Mouse (Mus musculus) megakaryocyte-erythroid progenitor cell, adult 5-6 weeks (primary cell): ENCODE measurements around the gene Gpbar1. TPM values are rescaled to one million over a fixed set of nuclear protein-coding genes. Genes with fewer than 3 reads are reported as not detected.

Source experiments
- ATAC-seq: replicated peaks from 2 replicates; pipeline ENCODE4 v1.8.0; 2016; ENCODE audit warnings: mild to moderate bottlenecking, inconsistent platforms; ENCODE audit not compliant: severe bottlenecking, poor library complexity, low FRiP score, low TSS enrichment
- total RNA-seq, 2 experiments: library from RNA; stranded (forward) in 1 of 2; stranded (reverse) in 1 of 2; fragments of 200-1000, 215-1000 nt in 1 of 2; fragments of >200 nt in 1 of 2; fragmentation: Nextera tagmentation in 1 of 2; gene quantifications; 2 replicates each; pipeline ENCODE4 v1.2.3; 2014 to 2017

Gpbar1 gene
- total RNA-seq (2014; fragmentation: Nextera tagmentation) (1.0 TPM in 1 of 2 replicates, not detected in the other), total RNA-seq (2017) (not detected in 2 replicates)

- no peak for ATAC-seq
Measured at GRCm38 (mm10) chr1:74278538-74278937, at the start of gene Gpbar1. Gene Gpbar1 (plus strand): TSS chr1:74278550.

GRCm38 (mm10) chr1:74229942-74230341, 48.4 kb upstream of the Gpbar1 start:
- ATAC-seq: no peak

GRCm38 (mm10) chr1:74230992-74231391, 47.4 kb upstream of the Gpbar1 start:
- ATAC-seq: peak; percentile 67

GRCm38 (mm10) chr1:74235938-74236589, 42.3 kb upstream of the Gpbar1 start, which contains the start of gene Arpc2:
Gene Arpc2 (plus strand): TSS chr1:74236084.
- peak; percentile 62 for ATAC-seq

- ATAC-seq: peak; percentile 73
Measured at GRCm38 (mm10) chr1:74236590-74237317, 41.6 kb upstream of the Gpbar1 start.

GRCm38 (mm10) chr1:74237671-74238070, 40.7 kb upstream of the Gpbar1 start:
- no peak for ATAC-seq

- ATAC-seq: no peak
Measured at GRCm38 (mm10) chr1:74238136-74238535, 40.2 kb upstream of the Gpbar1 start.

- ATAC-seq: peak; percentile 35; the same call in 1 of the 2 replicates
Measured at GRCm38 (mm10) chr1:74239162-74239561, 39.2 kb upstream of the Gpbar1 start.

GRCm38 (mm10) chr1:74239618-74240017, 38.7 kb upstream of the Gpbar1 start:
- ATAC-seq: no peak

GRCm38 (mm10) chr1:74240311-74240710, 38.0 kb upstream of the Gpbar1 start:
- ATAC-seq: no peak

- no peak for ATAC-seq
Measured at GRCm38 (mm10) chr1:74240832-74241231, 37.5 kb upstream of the Gpbar1 start.

GRCm38 (mm10) chr1:74245525-74245924, 32.8 kb upstream of the Gpbar1 start:
- no peak for ATAC-seq

GRCm38 (mm10) chr1:74248799-74249198, 29.6 kb upstream of the Gpbar1 start:
- ATAC-seq: no peak; the same call in 1 of the 2 replicates

GRCm38 (mm10) chr1:74249331-74249980, 28.9 kb upstream of the Gpbar1 start:
- no peak for ATAC-seq

GRCm38 (mm10) chr1:74250096-74250495, 28.3 kb upstream of the Gpbar1 start:
- ATAC-seq: no peak

GRCm38 (mm10) chr1:74255704-74256345, 22.5 kb upstream of the Gpbar1 start:
- ATAC-seq: no peak

GRCm38 (mm10) chr1:74256782-74257181, 21.6 kb upstream of the Gpbar1 start:
- ATAC-seq: no peak

GRCm38 (mm10) chr1:74262510-74262909, 15.8 kb upstream of the Gpbar1 start:
- no peak for ATAC-seq

GRCm38 (mm10) chr1:74268750-74269149, 9.6 kb upstream of the Gpbar1 start:
- ATAC-seq: no peak

- no peak for ATAC-seq
Measured at GRCm38 (mm10) chr1:74271659-74272058, 6.7 kb upstream of the Gpbar1 start.
